Mouse (Mus musculus): ENCODE measurements around the gene Hps5. TPM values are rescaled to one million over a fixed set of nuclear protein-coding genes. Genes with fewer than 3 reads are reported as not detected.
A peak's percentile ranks its signal among the peaks of the same experiment; 100 is the strongest.

Gene Hps5
- total RNA-seq (2021) = 10 to 100 TPM; 14.0 to 14.2 TPM
- long read RNA-seq, experiment 1, full-length matches to known transcripts = 1 of 13 reads
- long read RNA-seq, experiment 1, partial matches to known transcripts = 2 of 13 reads
- long read RNA-seq, experiment 1, other reads (novel, unspliced or antisense) = 10 of 13 reads
- long read RNA-seq, experiment 2, full-length matches to known transcripts = 1 of 6 reads
- long read RNA-seq, experiment 2, partial matches to known transcripts = 2 of 6 reads
- long read RNA-seq, experiment 2, other reads (novel, unspliced or antisense) = 3 of 6 reads

- Histone ChIP-seq H3K27ac (peak within 1 kb of the TSS; percentile 98), H3K4me3 (peak within 1 kb of the TSS; percentile 89)
- peak; percentile 97 to 99 for DNase-seq (ENCODE audit: low spot score in 2 of 2)
- no peak; the same call in none of the 2 replicates for TF ChIP-seq CTCF (conservative IDR thresholded peaks at IDR 0.05)
These were observed at the start of gene Hps5, which contains the start of gene Gtf2h1 for GRCm38 (mm10) chr7:46795287-46796205. TSS of gene Hps5 (minus strand) at chr7:46796064. TSS of gene Gtf2h1 (plus strand) at chr7:46796103.

DNA sequence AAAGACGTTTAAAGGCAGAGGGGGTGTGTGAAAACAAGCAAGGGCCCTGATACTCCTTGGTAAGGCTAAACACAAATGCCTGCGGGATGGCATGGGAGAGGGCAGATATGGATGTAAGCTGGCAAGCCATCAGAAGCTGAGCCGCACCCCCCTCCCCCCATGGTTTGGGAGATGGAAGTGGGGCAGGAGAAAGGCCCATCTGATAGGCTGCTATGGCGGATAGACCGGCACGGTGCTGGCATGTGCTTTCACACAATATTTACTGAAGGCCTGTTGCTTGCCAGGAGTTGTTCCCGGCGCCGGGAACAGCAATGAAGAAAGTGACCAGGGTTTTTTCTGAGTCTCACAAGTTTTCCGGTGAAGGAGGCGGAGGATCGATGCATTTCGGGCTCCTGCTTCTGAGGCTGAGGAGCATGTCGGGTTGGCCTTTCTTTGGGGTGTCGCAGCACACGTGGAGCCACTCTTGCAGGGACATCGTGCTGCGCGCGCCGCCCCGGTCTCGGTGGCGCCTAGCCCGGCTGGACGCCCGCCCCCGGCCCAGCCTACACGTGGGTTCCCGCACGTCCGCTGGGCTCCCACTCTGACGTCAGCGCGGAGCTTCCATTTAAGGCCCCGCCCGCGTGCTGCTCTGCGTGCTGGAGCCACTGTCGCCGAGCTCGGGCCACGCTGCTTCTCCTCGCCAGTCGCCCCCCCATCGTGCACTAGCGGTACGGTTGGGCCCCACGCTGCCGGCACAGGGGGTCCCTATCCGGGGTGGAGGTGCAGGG is 49.5 kb upstream of the Hps5 start:
- DNase-seq (ENCODE audit: low spot score in 2 of 2) = peak; percentile 90 to 91
- Histone ChIP-seq H3K4me3 (peak overlapping the region; percentile 87), H3K27ac (peak overlapping the region; percentile 97)
- no peak; the same call in 1 of the 2 replicates for TF ChIP-seq CTCF (conservative IDR thresholded peaks at IDR 0.05)

GRCm38 (mm10) chr7:46843576-46843975 is 47.7 kb upstream of the Hps5 start:
- no peak for TF ChIP-seq CTCF (conservative IDR thresholded peaks at IDR 0.05)
- Histone ChIP-seq H3K27ac (no peak overlapping the region), H3K4me3 (no peak overlapping the region)
- no peak for DNase-seq (ENCODE audit: low spot score in 2 of 2)

DNA sequence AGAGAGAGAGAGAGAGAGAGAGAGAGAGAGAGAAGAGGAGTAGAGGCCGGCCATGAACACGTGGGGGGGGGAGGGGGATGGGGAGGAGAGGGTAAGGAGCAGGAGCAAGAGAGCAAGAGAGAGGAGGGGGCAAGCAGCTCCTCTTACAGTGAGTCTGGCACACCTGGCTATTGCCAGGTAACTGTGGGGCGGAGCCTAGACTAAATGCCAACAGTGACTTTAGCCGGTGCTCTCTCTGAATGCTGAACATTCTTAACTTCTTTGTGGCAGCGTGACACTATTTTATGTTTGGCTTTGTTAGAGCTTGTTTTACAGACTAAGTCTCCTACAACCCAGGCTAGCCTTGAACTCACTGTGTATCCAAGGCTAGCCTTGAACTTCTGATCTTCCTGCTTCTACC is 46.4 kb upstream of the Hps5 start:
- DNase-seq (ENCODE audit: low spot score in 2 of 2) = no peak
- no peak overlapping the region for H3K4me3 ChIP-seq
- no peak overlapping the region for H3K27ac ChIP-seq
- TF ChIP-seq CTCF (conservative IDR thresholded peaks at IDR 0.05) = no peak

DNA sequence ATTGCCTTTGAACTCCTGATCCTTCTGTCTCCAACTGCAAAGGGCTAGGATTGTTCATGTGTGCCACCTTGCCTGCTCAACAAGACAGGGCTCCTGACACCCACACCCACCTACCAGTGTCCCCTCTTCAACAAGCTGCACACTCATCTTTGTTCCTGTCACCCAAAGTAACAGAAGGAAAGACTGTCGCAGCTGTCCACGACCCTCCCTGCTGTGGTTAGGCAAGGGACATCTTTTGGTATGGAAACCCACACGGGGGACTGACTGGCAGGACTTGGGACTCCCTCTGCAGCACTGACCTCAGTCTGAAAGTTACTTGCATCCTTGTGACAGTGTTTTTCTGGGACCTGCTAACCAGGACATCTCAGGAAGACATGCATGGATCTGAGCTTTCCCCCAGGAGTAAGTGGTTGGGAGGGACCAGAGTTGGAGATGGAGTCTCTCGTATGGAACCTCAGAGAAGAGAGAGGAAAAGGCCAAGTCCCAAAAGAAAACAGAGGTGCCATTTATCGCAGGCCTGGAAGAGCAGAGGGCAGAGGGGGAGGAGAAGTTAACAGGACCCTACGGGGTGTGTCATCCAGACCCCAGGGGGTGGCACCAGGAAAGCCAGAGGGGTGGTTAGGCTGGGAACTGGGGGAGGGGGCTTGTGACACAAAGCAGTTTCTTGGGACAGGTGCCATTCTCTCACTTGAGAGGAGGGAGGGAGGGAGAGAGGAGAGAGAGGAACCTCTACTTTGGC is 45.1 kb upstream of the Hps5 start, which contains the start of gene Ldha:
Gene Ldha, plus strand, starts transcription at position 689 of the 739 bp plus-strand sequence.
- no peak for DNase-seq (ENCODE audit: low spot score in 2 of 2)
- no peak within 1 kb of the TSS for H3K27ac ChIP-seq
- TF ChIP-seq CTCF (conservative IDR thresholded peaks at IDR 0.05) = no peak
- no peak within 1 kb of the TSS for H3K4me3 ChIP-seq

- DNase-seq (ENCODE audit: low spot score in 2 of 2) = no peak
- TF ChIP-seq CTCF (conservative IDR thresholded peaks at IDR 0.05) = no peak
- Histone ChIP-seq H3K4me3 (no peak overlapping the region), H3K27ac (no peak overlapping the region)
These were observed 44.5 kb upstream of the Hps5 start for GRCm38 (mm10) chr7:46840326-46840725.

DNA sequence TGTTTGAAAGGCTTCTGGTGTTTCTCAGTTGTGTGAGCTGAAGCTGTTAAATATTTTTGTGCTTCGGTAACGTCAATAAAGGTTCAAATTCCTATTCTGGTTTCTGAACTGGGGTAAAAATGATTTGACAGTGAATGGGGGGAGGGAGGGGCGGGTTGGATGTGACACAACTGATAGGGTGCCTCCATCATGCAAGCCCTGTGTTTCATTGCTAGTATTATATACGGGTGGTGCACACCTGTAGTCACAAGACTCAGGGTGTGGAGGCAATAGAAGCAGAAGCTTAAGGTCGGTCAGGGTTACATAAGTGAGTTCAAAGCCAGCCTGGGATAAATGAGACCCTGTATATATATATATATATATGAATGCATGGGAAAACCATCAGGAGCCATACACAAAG is 44.0 kb upstream of the Hps5 start:
- no peak for DNase-seq (ENCODE audit: low spot score in 2 of 2)
- TF ChIP-seq CTCF (conservative IDR thresholded peaks at IDR 0.05) = no peak
- Histone ChIP-seq H3K4me3 (no peak overlapping the region), H3K27ac (peak overlapping the region; percentile 93)

GRCm38 (mm10) chr7:46839446-46839845 is 43.6 kb upstream of the Hps5 start:
- no peak for TF ChIP-seq CTCF (conservative IDR thresholded peaks at IDR 0.05)
- H3K27ac ChIP-seq = peak overlapping the region; percentile 93

DNA sequence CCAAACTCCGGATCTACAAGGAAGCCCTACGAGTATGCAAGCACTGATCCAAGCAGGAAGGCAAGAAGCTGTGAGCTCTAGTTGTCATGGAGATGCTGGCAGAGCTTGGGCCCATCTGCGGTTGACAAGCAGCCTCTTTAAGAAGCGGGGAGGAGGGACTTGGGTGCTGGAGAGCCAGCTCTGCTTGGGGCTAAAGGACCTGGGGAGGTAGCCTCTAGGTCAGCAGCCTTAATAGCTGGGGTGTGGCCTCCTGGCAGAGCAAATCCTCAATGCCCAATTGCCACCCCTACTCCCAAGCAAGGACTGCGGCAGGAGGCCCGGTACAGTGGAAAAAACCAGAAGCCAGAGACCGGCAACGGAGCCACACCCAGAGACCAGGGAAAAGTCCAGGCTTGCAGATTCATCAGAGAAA is 43.0 kb upstream of the Hps5 start:
- TF ChIP-seq CTCF (conservative IDR thresholded peaks at IDR 0.05) = no peak
- peak overlapping the region; percentile 3; the same call in 1 of the 2 replicates for H3K4me3 ChIP-seq

More at GRCm38 (mm10) chr7:46839446-46839845, 43.6 kb upstream of the Hps5 start:
- DNase-seq (ENCODE audit: low spot score in 2 of 2) = no peak
- H3K4me3 ChIP-seq = peak overlapping the region; percentile 3; the same call in 1 of the 2 replicates

GRCm38 (mm10) chr7:46838104-46838671 is 42.3 kb upstream of the Hps5 start:
- no peak overlapping the region for H3K4me3 ChIP-seq
- peak overlapping the region; percentile 93 for H3K27ac ChIP-seq
- peak in 1 of 2 experiments; percentile 50 for DNase-seq (ENCODE audit: low spot score in 2 of 2)
- TF ChIP-seq CTCF (conservative IDR thresholded peaks at IDR 0.05) = no peak

More for the DNA sequence above, 43.0 kb upstream of the Hps5 start:
- DNase-seq (ENCODE audit: low spot score in 2 of 2) = peak; percentile 68 to 88
- H3K27ac ChIP-seq = peak overlapping the region; percentile 93

GRCm38 (mm10) chr7:46837073-46837472 is 41.2 kb upstream of the Hps5 start:
- Histone ChIP-seq H3K27ac (peak overlapping the region; percentile 93; the same call in 1 of the 2 replicates), H3K4me3 (no peak overlapping the region)
- no peak for TF ChIP-seq CTCF (conservative IDR thresholded peaks at IDR 0.05)
- DNase-seq (ENCODE audit: low spot score in 2 of 2) = no peak

Data from layer of hippocampus, adult 2 months (tissue).